Mouse (Mus musculus) cerebellum, postnatal 10 days (tissue): ENCODE measurements at regions not wholly inside any gene's neighbourhood (a gene's known extent, or its start where the extent isn't known, plus 50 kb on each side); places are given as distances from the start of the nearest gene placed in this dataset.
A peak's percentile ranks its signal among the peaks of the same experiment; 100 is the strongest.
"Not testable (repeated sequence)": the region's sequence is repeated elsewhere in the genome, so short reads cannot be mapped to it uniquely, and the experiment has no call there.

Source experiments
- DNase-seq, 2 experiments: peaks; one replicate each; pipeline ENCODE4 v3.0.0; 2021; ENCODE audit warnings: mixed read lengths in 2 of 2

- no peak for DNase-seq
Observed at GRCm38 (mm10) chr12:10445738-10446137, 55.2 kb downstream of the Rdh14 start.

GRCm38 (mm10) chr12:10457960-10458655 lies 67.5 kb downstream of the Rdh14 start:
- no peak for DNase-seq

GRCm38 (mm10) chr12:10461796-10462195 lies 71.2 kb downstream of the Rdh14 start:
- DNase-seq: no peak

- peak in 1 of 2 experiments; percentile 1 for DNase-seq
Observed at GRCm38 (mm10) chr12:10462956-10463355, 72.4 kb downstream of the Rdh14 start.

- DNase-seq: no peak
Observed at GRCm38 (mm10) chr12:10473986-10474385, 83.4 kb downstream of the Rdh14 start.

DNA sequence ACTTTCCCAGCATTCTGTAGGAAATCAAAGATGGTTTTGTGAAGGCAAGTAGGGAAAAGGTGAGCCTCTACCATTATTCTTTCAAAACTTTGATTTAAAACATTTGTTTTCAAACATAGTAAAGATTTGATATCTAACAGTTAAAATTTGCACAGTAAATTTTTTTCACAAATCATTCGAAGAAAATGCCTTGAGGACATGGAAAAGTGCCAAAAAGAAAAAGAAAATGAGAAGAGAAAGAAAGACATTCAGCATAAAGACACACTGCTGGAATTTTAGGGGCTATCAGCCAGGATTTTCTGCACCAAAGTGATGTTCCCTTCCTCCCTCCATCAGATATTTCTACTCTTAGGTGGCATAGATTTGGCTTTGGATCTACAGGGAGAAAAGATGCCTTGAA lies 90.2 kb downstream of the Rdh14 start:
- DNase-seq: no peak

- no peak for DNase-seq
Observed at GRCm38 (mm10) chr12:10482294-10483010, 91.9 kb downstream of the Rdh14 start.

DNA sequence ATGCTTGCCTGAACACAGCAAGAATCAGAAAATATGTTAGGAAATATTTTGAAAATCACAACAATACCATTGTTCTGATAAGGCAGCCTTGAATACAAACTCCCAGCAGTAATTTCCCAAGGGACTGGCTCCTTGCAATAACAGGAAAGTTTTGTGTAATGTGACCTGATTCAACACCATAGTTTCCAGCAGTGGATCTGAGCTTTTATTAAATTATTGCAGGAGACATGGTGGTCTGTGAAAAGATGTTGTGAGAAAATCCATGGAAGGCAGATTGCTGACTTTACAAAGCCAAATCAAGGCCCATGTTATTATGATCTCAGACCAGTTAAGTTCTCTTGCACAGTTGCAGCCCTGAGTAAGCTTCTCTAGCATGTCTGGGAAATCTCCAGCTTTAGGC lies 116.1 kb downstream of the Rdh14 start:
- no peak for DNase-seq

GRCm38 (mm10) chr12:10513526-10513925 lies 123.0 kb downstream of the Rdh14 start:
- no peak for DNase-seq

DNA sequence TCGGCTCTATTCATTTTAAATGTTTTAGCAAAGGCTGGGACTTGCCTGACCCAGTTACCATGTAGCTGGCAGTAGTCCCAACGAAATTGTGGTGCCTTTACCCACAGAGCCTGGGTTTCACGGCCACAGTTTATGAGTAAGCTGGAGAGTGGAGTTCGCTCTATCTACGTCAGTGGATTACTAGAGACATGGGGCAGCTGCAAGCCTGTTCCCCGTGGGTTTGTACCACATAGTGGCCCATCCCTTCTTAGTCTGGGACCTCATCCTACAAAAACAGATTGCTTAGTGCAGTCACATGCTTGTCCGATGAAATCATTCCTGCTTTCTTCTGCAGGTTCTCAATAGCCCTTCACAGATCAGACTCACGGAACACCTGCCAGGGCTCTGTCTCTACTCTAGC lies 123.7 kb downstream of the Rdh14 start:
- peak in 1 of 2 experiments; percentile 3 for DNase-seq

- DNase-seq: no peak
Observed at GRCm38 (mm10) chr12:10524509-10525286, 134.1 kb downstream of the Rdh14 start.

- no peak for DNase-seq
Observed at GRCm38 (mm10) chr12:10525934-10526333, 135.4 kb downstream of the Rdh14 start.

GRCm38 (mm10) chr12:10529077-10529476 lies 138.5 kb downstream of the Rdh14 start:
- DNase-seq: no peak

- no peak for DNase-seq
Observed at GRCm38 (mm10) chr12:10530996-10531395, 140.4 kb downstream of the Rdh14 start.

- no peak for DNase-seq
Observed at GRCm38 (mm10) chr12:10533971-10534370, 143.4 kb downstream of the Rdh14 start.

GRCm38 (mm10) chr12:10536239-10536638 lies 145.7 kb downstream of the Rdh14 start:
- DNase-seq: no peak

DNA sequence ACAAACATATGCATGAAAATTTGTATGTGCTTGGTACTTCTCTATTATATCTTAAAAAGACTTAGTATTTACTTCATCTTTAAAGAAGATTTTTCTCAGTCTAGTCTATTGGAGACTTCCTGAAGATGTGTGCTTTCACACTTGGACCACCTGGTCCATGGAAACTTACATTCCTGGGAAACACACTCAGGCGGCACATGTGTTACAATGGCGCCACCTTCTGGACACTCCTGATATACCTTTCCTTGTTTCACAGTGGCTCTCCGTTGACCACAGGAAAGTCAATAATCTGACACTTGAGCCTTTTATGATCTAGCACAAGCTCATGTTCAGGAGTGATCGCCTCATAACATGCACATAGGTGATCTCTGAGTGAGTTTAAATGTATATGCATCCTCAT lies 146.5 kb downstream of the Rdh14 start:
- DNase-seq: peak; percentile 83 to 87

- DNase-seq: no peak
Observed at GRCm38 (mm10) chr12:10549481-10550201, 159.1 kb downstream of the Rdh14 start.

- not testable (repeated sequence) for DNase-seq
Observed at GRCm38 (mm10) chr12:10554701-10555100, 164.1 kb downstream of the Rdh14 start.

DNA sequence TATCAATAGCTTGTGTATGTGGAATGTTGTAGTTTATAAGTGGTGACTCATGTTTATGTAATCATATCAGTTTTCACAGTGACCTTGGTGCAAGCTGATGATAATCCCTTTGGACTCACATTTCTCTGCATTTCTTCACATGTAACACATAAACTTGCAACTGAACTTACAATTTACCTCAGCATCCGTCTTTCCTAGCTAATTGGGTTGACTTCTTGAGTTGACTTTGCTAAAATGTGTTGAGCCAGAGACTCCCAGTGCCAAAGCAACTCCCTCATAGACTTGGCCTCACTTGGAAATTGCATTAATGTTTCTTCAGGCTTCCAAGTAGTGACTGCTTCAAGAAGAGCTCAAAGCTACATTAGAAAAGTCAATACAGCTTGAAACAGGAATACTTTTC lies 172.4 kb downstream of the Rdh14 start:
- DNase-seq: no peak

DNA sequence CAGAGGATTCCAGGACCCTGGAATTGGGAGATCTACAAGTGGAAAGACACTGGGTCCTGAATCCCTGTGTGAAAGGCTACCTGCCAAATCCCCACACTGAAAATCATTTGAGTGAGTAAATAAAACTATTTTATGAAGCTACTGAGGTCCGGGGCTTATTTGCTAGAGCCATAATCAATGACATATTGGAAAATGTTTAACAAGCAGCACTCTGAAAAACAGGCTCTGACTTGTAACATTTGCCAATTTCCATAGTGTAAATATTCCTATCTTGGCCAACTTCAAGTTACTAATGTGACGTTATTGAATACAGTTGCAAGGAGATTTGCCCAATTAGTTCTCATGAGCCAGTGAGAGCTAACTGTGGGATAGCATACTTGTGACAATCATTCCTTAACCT lies 177.3 kb downstream of the Rdh14 start:
- DNase-seq: no peak

GRCm38 (mm10) chr12:10571643-10572377 lies 181.2 kb downstream of the Rdh14 start:
- no peak for DNase-seq

DNA sequence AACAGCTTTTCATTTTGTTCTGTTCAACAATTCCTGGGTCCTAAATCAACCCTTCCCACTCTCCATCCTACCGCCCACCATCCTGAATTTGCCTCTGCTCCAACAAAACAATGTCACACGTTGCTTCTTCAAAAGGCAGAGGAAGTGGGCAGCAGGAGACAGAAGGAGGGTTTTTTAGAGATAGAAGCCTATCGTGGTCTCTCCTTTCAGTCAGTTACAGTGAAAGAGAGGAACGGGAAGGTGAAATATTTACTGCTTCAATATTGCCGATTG lies 181.7 kb downstream of the Rdh14 start:
- DNase-seq: no peak
